Mouse (Mus musculus): ENCODE measurements at regions not wholly inside any gene's neighbourhood (a gene's known extent, or its start where the extent isn't known, plus 50 kb on each side); places are given as distances from the start of the nearest gene placed in this dataset.

GRCm38 (mm10) chr4:83926195-83926731 lies 400.9 kb downstream of the Ccdc171 start:
- H3K4me3 ChIP-seq (replicated peaks in 1 of 3; ENCODE audit: low read depth in 2 of 3, low read length in 2 of 3, poor library complexity in 1 of 3), result no peak overlapping the region
- in situ Hi-C loops (cut with MboI; ENCODE audit: low pct_ligation_motif_present, low pct_unique_long_range_greater_than_20kb, low sequenced_read_pairs), result no loop called here
- dilution Hi-C loops (cut with MboI; ENCODE audit: extremely low pct_ligation_motif_present, extremely low pct_unique_long_range_greater_than_20kb, low sequenced_read_pairs), result no loop called here
- H3K9ac ChIP-seq (ENCODE audit: insufficient read depth, low read depth), result no peak overlapping the region
- no peak for TF ChIP-seq MAX (IDR thresholded peaks at IDR 0.05; ENCODE audit: low read length)
- TF ChIP-seq SIN3A (IDR thresholded peaks at IDR 0.05; ENCODE audit: low read length), result no peak
- no peak for TF ChIP-seq POLR2AphosphoS2 (IDR thresholded peaks at IDR 0.05; ENCODE audit: low read depth, low read length)
- TF ChIP-seq MYC (IDR thresholded peaks at IDR 0.05; ENCODE audit: low read depth, low read length), result no peak
- TF ChIP-seq ETS1 (conservative IDR thresholded peaks at IDR 0.05; ENCODE audit: low read depth, low read length), result no peak
- TF ChIP-seq ZKSCAN1 (IDR thresholded peaks at IDR 0.05; ENCODE audit: borderline replicate concordance, low read depth, low read length), result no peak
- no peak overlapping the region for H3K27ac ChIP-seq (ENCODE audit: insufficient read depth, low read depth)
- H3K4me1 ChIP-seq (ENCODE audit: control insufficient read depth in 1 of 2, insufficient read depth in 2 of 2), result no peaks in the 10 kb centered on the region
- no peak for DNase-seq (ENCODE audit: extremely low read depth)
- H3K79me2 ChIP-seq (replicated peaks; ENCODE audit: control insufficient read depth, extremely low read depth, insufficient read depth, poor library complexity, severe bottlenecking), result no peaks in the 10 kb centered on the region
- H3K27me3 ChIP-seq (replicated peaks), result no peaks in the 10 kb centered on the region
- H3K36me3 ChIP-seq (replicated peaks in 1 of 2; ENCODE audit: control insufficient read depth in 1 of 2, insufficient read depth in 1 of 2, low read length in 1 of 2), result no peaks in the 10 kb centered on the region
- H3K9me3 ChIP-seq (replicated peaks; ENCODE audit: low read length), result peaks cover 10% of the 10 kb centered on the region
- H3K4me2 ChIP-seq (ENCODE audit: insufficient read depth, low read depth, poor library complexity, severe bottlenecking), result no peak overlapping the region

DNA sequence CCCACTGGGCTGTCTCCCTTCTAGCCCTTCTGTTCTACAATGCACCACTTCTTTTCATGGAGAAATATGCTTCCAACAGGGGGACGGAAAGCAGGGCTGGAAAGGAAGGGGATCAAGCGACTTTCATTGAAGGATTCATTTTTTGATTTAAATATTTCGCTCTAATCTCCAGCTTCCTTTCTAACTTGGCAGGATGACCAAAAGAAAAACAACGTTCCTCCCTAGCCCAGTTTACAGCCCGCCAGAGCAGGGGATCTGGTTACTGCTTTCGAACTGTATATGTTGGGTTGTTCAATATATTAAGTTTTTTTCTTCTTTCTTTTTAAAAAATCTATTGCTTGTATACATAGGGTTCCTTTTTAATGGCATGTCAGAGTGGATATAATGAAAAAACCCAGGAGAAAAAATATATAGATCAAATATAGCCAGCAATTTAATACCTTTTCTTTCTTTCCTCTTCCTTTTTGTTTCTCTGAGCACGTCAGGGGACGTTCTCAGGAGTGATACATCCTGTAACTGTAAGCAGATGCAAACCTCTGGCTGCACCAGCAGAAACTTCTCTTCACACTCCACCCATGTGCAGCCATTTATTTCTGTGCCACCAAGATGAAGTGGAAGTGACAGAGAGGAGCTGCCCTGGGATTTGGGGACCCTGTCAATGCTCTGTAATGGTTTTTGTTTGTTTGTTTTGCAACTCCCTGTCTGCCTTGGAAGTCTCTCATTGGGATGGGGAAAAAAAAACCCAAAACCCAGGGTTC lies 406.7 kb downstream of the Ccdc171 start:
- Histone ChIP-seq H3K27me3 (replicated peaks) (no peaks in the 10 kb centered on the region), H3K36me3 (replicated peaks in 1 of 2; ENCODE audit: control insufficient read depth in 1 of 2, insufficient read depth in 1 of 2, low read length in 1 of 2) (no peaks in the 10 kb centered on the region), H3K27ac (ENCODE audit: insufficient read depth, low read depth) (no peak overlapping the region), H3K4me2 (ENCODE audit: insufficient read depth, low read depth, poor library complexity, severe bottlenecking) (no peak overlapping the region), H3K4me3 (replicated peaks in 1 of 3; ENCODE audit: low read depth in 2 of 3, low read length in 2 of 3, poor library complexity in 1 of 3) (no peak overlapping the region), H3K79me2 (replicated peaks; ENCODE audit: control insufficient read depth, extremely low read depth, insufficient read depth, poor library complexity, severe bottlenecking) (no peaks in the 10 kb centered on the region), H3K9ac (ENCODE audit: insufficient read depth, low read depth) (no peak overlapping the region), H3K9me3 (replicated peaks; ENCODE audit: low read length) (peaks cover 13% of the 10 kb centered on the region), H3K4me1 (ENCODE audit: control insufficient read depth in 1 of 2, insufficient read depth in 2 of 2) (no peaks in the 10 kb centered on the region)
- in situ Hi-C loops (cut with MboI; ENCODE audit: low pct_ligation_motif_present, low pct_unique_long_range_greater_than_20kb, low sequenced_read_pairs), result no loop called here
- no peak for TF ChIP-seq CTCF (conservative IDR thresholded peaks at IDR 0.05 in 1 of 2, IDR thresholded peaks at IDR 0.05 in 1 of 2; ENCODE audit: low read depth in 2 of 2, low read length in 2 of 2)
- dilution Hi-C loops (cut with MboI; ENCODE audit: extremely low pct_ligation_motif_present, extremely low pct_unique_long_range_greater_than_20kb, low sequenced_read_pairs), result no loop called here
- no peak for DNase-seq (ENCODE audit: extremely low read depth)

- dilution Hi-C loops (cut with MboI; ENCODE audit: extremely low pct_ligation_motif_present, extremely low pct_unique_long_range_greater_than_20kb, low sequenced_read_pairs), result no loop called here
These were observed 416.3 kb downstream of the Ccdc171 start for GRCm38 (mm10) chr4:83941693-83942092.

More at GRCm38 (mm10) chr4:83941693-83942092, 416.3 kb downstream of the Ccdc171 start:
- Histone ChIP-seq H3K79me2 (replicated peaks; ENCODE audit: control insufficient read depth, extremely low read depth, insufficient read depth, poor library complexity, severe bottlenecking) (no peaks in the 10 kb centered on the region), H3K36me3 (replicated peaks in 1 of 2; ENCODE audit: control insufficient read depth in 1 of 2, insufficient read depth in 1 of 2, low read length in 1 of 2) (no peaks in the 10 kb centered on the region), H3K9ac (ENCODE audit: insufficient read depth, low read depth) (no peak overlapping the region), H3K4me2 (ENCODE audit: insufficient read depth, low read depth, poor library complexity, severe bottlenecking) (no peak overlapping the region), H3K4me3 (replicated peaks in 1 of 3; ENCODE audit: low read depth in 2 of 3, low read length in 2 of 3, poor library complexity in 1 of 3) (no peak overlapping the region), H3K27me3 (replicated peaks) (no peaks in the 10 kb centered on the region), H3K9me3 (replicated peaks; ENCODE audit: low read length) (peaks cover 22% of the 10 kb centered on the region), H3K27ac (ENCODE audit: insufficient read depth, low read depth) (no peak overlapping the region), H3K4me1 (ENCODE audit: control insufficient read depth in 1 of 2, insufficient read depth in 2 of 2) (peaks cover 0 to 10% of the 10 kb centered on the region in 2 experiments; a peak in 2 of 4 replicates)
- no peak for DNase-seq (ENCODE audit: extremely low read depth)
- in situ Hi-C loops (cut with MboI; ENCODE audit: low pct_ligation_motif_present, low pct_unique_long_range_greater_than_20kb, low sequenced_read_pairs), result no loop called here
- TF ChIP-seq MEF2A (IDR thresholded peaks at IDR 0.05; ENCODE audit: borderline replicate concordance, low read depth, low read length) (no peak), RCOR1 (conservative IDR thresholded peaks at IDR 0.05; ENCODE audit: low read depth, low read length) (no peak), TCF12 (IDR thresholded peaks at IDR 0.05; ENCODE audit: low read depth, low read length) (no peak), ZMIZ1 (IDR thresholded peaks at IDR 0.05; ENCODE audit: low read depth, low read length) (no peak), NRF1 (IDR thresholded peaks at IDR 0.05; ENCODE audit: low read depth, low read length) (no peak), ELF1 (IDR thresholded peaks at IDR 0.05; ENCODE audit: low read depth, low read length) (no peak), USF1 (IDR thresholded peaks at IDR 0.05; ENCODE audit: low read depth, low read length) (no peak), JUN (IDR thresholded peaks at IDR 0.05; ENCODE audit: insufficient read depth, low read depth, low read length) (no peak), MXI1 (IDR thresholded peaks at IDR 0.05; ENCODE audit: low read depth, low read length) (no peak), UBTF (IDR thresholded peaks at IDR 0.05; ENCODE audit: low read depth, low read length) (no peak), ETS1 (conservative IDR thresholded peaks at IDR 0.05; ENCODE audit: low read depth, low read length) (no peak), SMC3 (IDR thresholded peaks at IDR 0.05; ENCODE audit: low read depth, low read length) (no peak)
